Mouse (Mus musculus): ENCODE results near the gene Thap3.
A peak's percentile ranks its signal among the peaks of the same experiment; 100 is the strongest.

DNA sequence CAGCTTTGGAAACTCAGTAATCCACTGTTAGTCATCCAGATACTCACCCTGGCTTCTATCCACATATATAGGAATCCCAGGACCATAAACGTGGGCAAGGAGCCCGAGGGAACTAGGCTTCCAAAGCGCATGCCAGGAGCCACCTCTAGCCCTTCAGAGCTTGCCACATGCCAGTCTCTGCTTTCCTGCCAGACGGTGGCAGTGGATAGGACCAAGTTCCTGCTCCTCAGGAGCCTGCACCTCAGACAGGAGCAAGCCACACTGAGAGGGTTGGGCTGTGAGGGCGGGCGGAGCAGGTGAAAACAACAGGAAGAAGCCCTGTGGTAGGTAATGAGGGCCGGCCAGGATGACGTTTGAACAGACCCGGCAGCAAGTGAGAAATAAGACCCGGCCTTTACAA, 2.9 kb downstream of the Thap3 start:
- TF ChIP-seq CTCF (IDR thresholded peaks at IDR 0.05; ENCODE audit: low read depth), result peak; percentile 44
- no peak for TF ChIP-seq EP300 (optimal IDR thresholded peaks at IDR 0.05)
